Mouse (Mus musculus) ovary, postnatal 10 days (tissue): ENCODE data around the gene Pdzd2.
A peak's percentile ranks its signal among the peaks of the same experiment; 100 is the strongest.

Source experiments
- DNase-seq: peaks from one replicate; pipeline ENCODE4 v3.0.0; 2022; ENCODE audit warnings: low spot score

Gene Pdzd2

GRCm38 (mm10) chr15:12532568-12532967, 207.2 kb downstream of the Pdzd2 start:
- no peak for DNase-seq

GRCm38 (mm10) chr15:12522810-12523209, 216.9 kb downstream of the Pdzd2 start:
- DNase-seq, result no peak

- no peak for DNase-seq
Observed at GRCm38 (mm10) chr15:12520292-12520691, 219.4 kb downstream of the Pdzd2 start.

GRCm38 (mm10) chr15:12518370-12518973, 221.3 kb downstream of the Pdzd2 start:
- DNase-seq, result no peak

GRCm38 (mm10) chr15:12517314-12517813, 222.4 kb downstream of the Pdzd2 start:
- no peak for DNase-seq

GRCm38 (mm10) chr15:12515272-12515844, 224.4 kb downstream of the Pdzd2 start:
- no peak for DNase-seq

- no peak for DNase-seq
Observed at GRCm38 (mm10) chr15:12513526-12513925, 226.2 kb downstream of the Pdzd2 start.

GRCm38 (mm10) chr15:12508765-12509377, 230.9 kb downstream of the Pdzd2 start:
- DNase-seq, result no peak

- no peak for DNase-seq
Observed at GRCm38 (mm10) chr15:12507523-12507922, 232.2 kb downstream of the Pdzd2 start.

- no peak for DNase-seq
Observed at GRCm38 (mm10) chr15:12506514-12506913, 233.2 kb downstream of the Pdzd2 start.

- no peak for DNase-seq
Observed at GRCm38 (mm10) chr15:12506085-12506484, 233.6 kb downstream of the Pdzd2 start.

- DNase-seq, result no peak
Observed at GRCm38 (mm10) chr15:12505556-12505955, 234.2 kb downstream of the Pdzd2 start.

GRCm38 (mm10) chr15:12503907-12504306, 235.8 kb downstream of the Pdzd2 start:
- DNase-seq, result no peak

- no peak for DNase-seq
Observed at GRCm38 (mm10) chr15:12501924-12502548, 237.7 kb downstream of the Pdzd2 start.

GRCm38 (mm10) chr15:12500674-12501073, 239.1 kb downstream of the Pdzd2 start:
- no peak for DNase-seq

GRCm38 (mm10) chr15:12494084-12494483, 245.6 kb downstream of the Pdzd2 start:
- no peak for DNase-seq

- DNase-seq, result peak; percentile 27
Observed at GRCm38 (mm10) chr15:12493258-12493657, 246.5 kb downstream of the Pdzd2 start.

GRCm38 (mm10) chr15:12490969-12491368, 248.8 kb downstream of the Pdzd2 start:
- no peak for DNase-seq

GRCm38 (mm10) chr15:12490527-12490926, 249.2 kb downstream of the Pdzd2 start:
- no peak for DNase-seq

GRCm38 (mm10) chr15:12488316-12488715, 251.4 kb downstream of the Pdzd2 start:
- DNase-seq, result no peak

GRCm38 (mm10) chr15:12481261-12481660, 258.5 kb downstream of the Pdzd2 start:
- DNase-seq, result no peak

GRCm38 (mm10) chr15:12480369-12480768, 259.4 kb downstream of the Pdzd2 start:
- DNase-seq, result no peak

- no peak for DNase-seq
Observed at GRCm38 (mm10) chr15:12479326-12479725, 260.4 kb downstream of the Pdzd2 start.
